Mouse (Mus musculus): ENCODE measurements at regions not wholly inside any gene's neighbourhood (a gene's known extent, or its start where the extent isn't known, plus 50 kb on each side); places are given as distances from the start of the nearest gene placed in this dataset.

- no peak for DNase-seq
Measured at GRCm38 (mm10) chr16:85964352-85965210, 63.0 kb upstream of the Adamts5 start.

- DNase-seq = no peak
Measured at GRCm38 (mm10) chr16:85956006-85956562, 54.5 kb upstream of the Adamts5 start.

GRCm38 (mm10) chr16:85951628-85952027 lies 50.0 kb upstream of the Adamts5 start:
- no peak for DNase-seq

Data from heart, postnatal 4 days (tissue).